Mouse (Mus musculus) heart, adult 2 months (tissue): Measurements from ENCODE around the gene Pign.

Experiments used
- CTCF ChIP-seq: fragments of 200-600 bp; IDR thresholded peaks from 2 replicates; pipeline ENCODE4 v1.8.1; 2022; ENCODE audit warnings: antibody characterized with exemption, mild to moderate bottlenecking, moderate library complexity
- EP300 ChIP-seq: fragments of 200-500 bp; IDR thresholded peaks from 2 replicates; pipeline ENCODE4 v1.6.1; 2011; ENCODE audit warnings: low read depth, low read length, control low read depth; ENCODE audit not compliant: insufficient read depth
- POLR2A ChIP-seq: fragments of 200-500 bp; IDR thresholded peaks from 2 replicates; pipeline ENCODE4 v1.6.1; 2011; ENCODE audit warnings: mild to moderate bottlenecking, low read depth, low read length, control low read depth; ENCODE audit not compliant: insufficient read depth

- TF ChIP-seq POLR2A (no peak), CTCF (no peak), EP300 (no peak)
Observed at GRCm38 (mm10) chr1:105492626-105493025, 170.9 kb downstream of the Pign start.
